Mouse (Mus musculus) cerebellum, adult 2 months (tissue): Measurements from ENCODE around the gene Kcnc3. TPM values are rescaled to one million over a fixed set of nuclear protein-coding genes. Genes with fewer than 3 reads are reported as not detected.
A peak's percentile ranks its signal among the peaks of the same experiment; 100 is the strongest.

ENCODE experiments used
- DNase-seq, 2 experiments: peaks; one replicate each; pipeline ENCODE4 v3.0.0; 2021
- H3K27ac ChIP-seq: fragments of 200-500 bp; 2 replicates; pipeline ENCODE4 v1.5.1; 2012; ENCODE audit warnings: low read length, control low read depth, inconsistent platforms; ENCODE audit not compliant: insufficient read depth
- H3K27me3 ChIP-seq: fragments of 200-500 bp; 2 replicates; pipeline ENCODE4 v1.6.1; 2012; ENCODE audit warnings: inconsistent platforms, mild to moderate bottlenecking, low read length, moderate library complexity; ENCODE audit not compliant: control insufficient read depth, insufficient read depth
- H3K4me1 ChIP-seq: fragments of 200-500 bp; 2 replicates; pipeline ENCODE4 v1.6.1; 2011; ENCODE audit warnings: low read length; ENCODE audit not compliant: control insufficient read depth, insufficient read depth
- H3K4me3 ChIP-seq: fragments of 200-500 bp; replicated peaks from 2 replicates; pipeline ENCODE3; 2011; ENCODE audit warnings: mild to moderate bottlenecking, low read depth, low read length, control low read depth; ENCODE audit not compliant: insufficient read depth
- CTCF ChIP-seq: fragments of 200-500 bp; IDR thresholded peaks from 2 replicates; pipeline ENCODE4 v1.5.1; 2011; ENCODE audit warnings: low read depth, mild to moderate bottlenecking, control low read depth, low read length, moderate library complexity, borderline replicate concordance; ENCODE audit not compliant: insufficient read depth
- POLR2A ChIP-seq: fragments of 200-500 bp; IDR thresholded peaks from 2 replicates; pipeline ENCODE4 v1.6.1; 2011; ENCODE audit warnings: low read length, control low read depth, borderline replicate concordance; ENCODE audit not compliant: insufficient read depth
- WGBS: fragments of 180-500 bp; shearing (Covaris S2); methylation state at CpG from one replicate; pipeline ENCODE4 v1.1.7; 2018; 5-methylcytosine and 5-hydroxymethylcytosine counted together
- polyA plus RNA-seq: library from polyadenylated mRNA; depleted of rRNA; stranded (reverse); fragments of >200 nt; gene quantifications from 2 replicates; pipeline ENCODE4 v1.2.3, GENCODE M21; 2012

Gene Kcnc3
- polyA plus RNA-seq, 1 experiment, result 368 TPM

- no peaks in the 10 kb centered on the region for H3K27me3 ChIP-seq
- H3K27ac ChIP-seq, result no peak overlapping the region
- WGBS, result 81% methylated on average over 7 of the region's 7 CpGs
- TF ChIP-seq CTCF, result no peak
- no peak for TF ChIP-seq POLR2A
- peaks cover 10% of the 10 kb centered on the region for H3K4me1 ChIP-seq
- no peak overlapping the region for H3K4me3 ChIP-seq
- no peak for DNase-seq
Observed at GRCm38 (mm10) chr7:44612192-44612591, 21.7 kb downstream of the Kcnc3 start.

GRCm38 (mm10) chr7:44614041-44614688 lies 23.7 kb downstream of the Kcnc3 start:
- DNase-seq, result no peak
- WGBS, result 52% methylated on average over 20 of the region's 20 CpGs
- no peak for TF ChIP-seq POLR2A
- no peak for TF ChIP-seq CTCF
- Histone ChIP-seq H3K4me1 (peaks cover 16% of the 10 kb centered on the region), H3K4me3 (no peak overlapping the region), H3K27me3 (no peaks in the 10 kb centered on the region), H3K27ac (no peak overlapping the region)

- Histone ChIP-seq H3K4me1 (peaks cover 16% of the 10 kb centered on the region), H3K4me3 (peak overlapping the region; percentile 11), H3K27ac (peak overlapping the region; percentile 85; the same call in 1 of the 2 replicates), H3K27me3 (no peaks in the 10 kb centered on the region)
- 18% methylated on average over 10 of the region's 10 CpGs for WGBS
- TF ChIP-seq POLR2A (no peak), CTCF (no peak)
- DNase-seq, result peak in 1 of 2 experiments; percentile 42
Observed at GRCm38 (mm10) chr7:44615309-44615708, 24.8 kb downstream of the Kcnc3 start.

GRCm38 (mm10) chr7:44615987-44616386 lies 25.5 kb downstream of the Kcnc3 start:
- Histone ChIP-seq H3K4me1 (peaks cover 16% of the 10 kb centered on the region), H3K27ac (peak overlapping the region; percentile 85), H3K27me3 (no peaks in the 10 kb centered on the region), H3K4me3 (peak overlapping the region; percentile 6)
- TF ChIP-seq CTCF, result no peak
- TF ChIP-seq POLR2A, result 0 out of 2 replicates have a peak, but pooled peaks have one; percentile 14
- peak; percentile 77 to 80 for DNase-seq
- WGBS, result 30% methylated on average over 14 of the region's 14 CpGs

GRCm38 (mm10) chr7:44617059-44617458 lies 26.6 kb downstream of the Kcnc3 start:
- WGBS, result 71% methylated on average over 3 of the region's 3 CpGs

GRCm38 (mm10) chr7:44623714-44624542 lies 33.5 kb downstream of the Kcnc3 start:
- H3K27me3 ChIP-seq, result no peaks in the 10 kb centered on the region
- peak; percentile 76 to 79 for DNase-seq
- peak overlapping the region; percentile 73 for H3K27ac ChIP-seq
- WGBS, result 10% methylated on average over 18 of the region's 18 CpGs
- H3K4me1 ChIP-seq, result peaks cover 34% of the 10 kb centered on the region
- H3K4me3 ChIP-seq, result peak overlapping the region; percentile 83
- TF ChIP-seq CTCF, result no peak
- no peak for TF ChIP-seq POLR2A

More at GRCm38 (mm10) chr7:44617059-44617458, 26.6 kb downstream of the Kcnc3 start:
- Histone ChIP-seq H3K27me3 (no peaks in the 10 kb centered on the region), H3K27ac (no peak overlapping the region), H3K4me1 (peaks cover 20% of the 10 kb centered on the region), H3K4me3 (no peak overlapping the region)
- peak in 1 of 2 experiments; percentile 41 for DNase-seq
- TF ChIP-seq CTCF (peak; percentile 49; the same call in 1 of the 2 replicates), POLR2A (no peak)

GRCm38 (mm10) chr7:44624543-44624826 lies 34.0 kb downstream of the Kcnc3 start:
- H3K27me3 ChIP-seq, result no peaks in the 10 kb centered on the region
- DNase-seq, result no peak
- TF ChIP-seq POLR2A (no peak), CTCF (no peak)
- peaks cover 34% of the 10 kb centered on the region for H3K4me1 ChIP-seq
- peak overlapping the region; percentile 73 for H3K27ac ChIP-seq
- peak overlapping the region; percentile 83 for H3K4me3 ChIP-seq
- 14% methylated on average over 3 of the region's 3 CpGs for WGBS
